Mouse (Mus musculus) cerebellum, adult 8-10 months (tissue): Measurements from ENCODE around the gene Men1.
"Not testable (repeated sequence)": the region's sequence is repeated elsewhere in the genome, so short reads cannot be mapped to it uniquely, and the experiment has no call there.

Source experiments
- DNase-seq: peaks from one replicate; pipeline ENCODE4 v3.0.0; 2022

Gene Men1

DNA sequence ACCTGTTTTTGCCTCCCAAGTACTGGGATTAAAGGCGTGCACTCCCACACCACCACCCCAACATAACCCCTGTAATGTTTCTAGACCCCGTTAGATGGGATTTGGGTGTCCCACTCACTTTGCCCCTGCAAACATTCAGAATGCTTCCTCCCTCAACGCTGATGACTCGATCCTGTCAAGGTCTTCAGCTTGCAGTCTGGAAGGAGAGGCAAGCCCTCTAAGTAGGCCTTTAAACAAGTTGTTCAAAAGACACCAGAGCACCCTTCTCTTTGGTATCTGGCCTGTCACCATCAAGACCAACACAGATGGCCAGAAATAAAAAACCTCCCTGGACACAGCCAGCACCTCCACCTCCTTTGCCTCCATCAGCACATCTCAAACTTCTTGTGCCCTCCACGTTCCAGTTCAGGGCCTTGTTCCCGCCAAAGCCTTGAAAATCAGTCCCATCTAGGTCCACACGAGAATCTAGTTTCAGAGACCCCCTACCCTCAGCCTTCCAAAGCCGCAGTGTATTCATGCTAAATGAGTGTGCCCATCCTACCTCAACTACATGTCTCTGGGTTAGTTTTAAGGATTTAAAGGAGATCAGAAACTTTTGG, 29.2 kb upstream of the Men1 start:
- DNase-seq, result no peak

DNA sequence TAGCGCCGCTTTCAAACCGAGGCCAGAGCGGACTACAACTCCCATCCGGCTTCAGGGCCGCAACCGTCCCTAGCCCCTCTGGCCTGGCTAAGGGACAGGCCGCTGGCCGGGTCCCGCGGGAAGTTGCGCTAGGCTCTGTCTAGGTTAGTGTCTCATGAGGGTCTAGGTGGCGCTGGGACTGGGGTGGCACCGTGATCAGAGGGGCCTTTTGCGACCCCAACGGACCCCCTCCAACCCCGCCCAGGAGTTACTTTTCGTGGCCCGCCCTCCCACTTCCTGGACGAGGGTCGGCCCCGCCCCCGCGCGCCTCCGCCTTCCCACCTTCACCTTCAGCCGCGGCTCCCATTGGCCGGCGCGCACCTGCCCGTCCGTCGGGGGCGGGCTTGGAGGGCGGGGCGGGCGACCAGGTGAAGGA, 28.6 kb upstream of the Men1 start, which contains the start of gene Cdc42bpg:
TSS of gene Cdc42bpg (plus strand) at position 320 of the 415 bp plus-strand sequence.
- peak; percentile 89 for DNase-seq

DNA sequence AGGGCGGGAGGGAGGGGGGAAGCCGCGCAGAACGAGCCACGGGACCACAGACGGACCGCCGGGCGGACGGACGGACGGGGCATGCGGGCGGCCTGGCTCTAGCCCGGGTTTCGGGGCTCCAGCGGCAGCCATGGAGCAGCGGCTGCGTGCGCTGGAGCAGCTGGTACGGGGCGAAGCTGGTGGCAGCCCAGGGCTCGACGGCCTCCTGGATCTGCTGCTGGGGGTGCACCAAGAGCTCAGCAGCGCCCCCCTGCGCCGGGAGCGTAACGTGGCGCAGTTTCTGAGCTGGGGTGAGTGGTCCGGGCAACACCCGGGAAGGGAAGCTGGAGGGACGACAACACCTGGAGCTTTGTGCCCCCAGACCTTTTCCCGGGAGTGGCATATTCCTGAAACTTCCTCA, 28.2 kb upstream of the Men1 start:
- DNase-seq, result peak; percentile 78

DNA sequence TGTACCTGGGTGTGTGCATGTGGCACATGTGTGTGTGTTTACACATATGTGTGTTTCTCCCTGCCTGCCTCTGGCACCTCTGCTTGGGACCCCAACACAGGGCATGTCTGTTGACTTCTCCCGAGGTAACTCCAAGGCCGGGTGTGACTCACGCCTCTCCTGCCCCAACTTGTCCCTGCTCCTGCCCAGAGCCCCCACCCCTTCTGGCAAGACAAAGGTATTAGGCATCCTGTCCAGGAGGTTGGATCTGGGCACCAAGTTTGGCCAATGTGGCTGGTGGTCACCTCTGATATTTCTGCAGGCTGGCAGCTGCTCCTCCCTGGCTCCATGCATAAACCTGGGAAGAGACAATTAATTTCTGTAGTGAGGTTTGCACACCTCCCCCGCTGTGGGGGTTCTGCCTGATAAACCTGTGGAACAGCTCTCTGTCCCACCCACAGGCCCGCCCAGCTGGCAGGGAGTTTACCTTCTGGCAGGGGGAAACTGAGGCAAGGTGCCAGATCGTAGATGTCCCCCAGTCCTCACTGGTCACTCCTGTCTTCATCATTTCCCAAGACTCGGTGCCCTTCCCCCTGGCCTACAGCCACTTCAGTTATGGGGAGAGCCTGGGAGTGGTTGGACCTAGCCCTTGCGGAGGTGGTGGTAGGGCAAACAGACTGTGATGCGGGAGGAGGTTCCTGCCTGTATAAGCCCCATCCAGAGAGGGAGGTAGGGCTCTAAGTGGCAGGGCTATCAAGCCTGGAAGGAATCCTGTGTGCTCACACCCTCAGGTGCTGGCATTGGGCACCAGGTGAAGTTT, 26.8 kb upstream of the Men1 start:
- DNase-seq, result no peak

GRCm38 (mm10) chr19:6310181-6310580, 24.6 kb upstream of the Men1 start:
- no peak for DNase-seq

DNA sequence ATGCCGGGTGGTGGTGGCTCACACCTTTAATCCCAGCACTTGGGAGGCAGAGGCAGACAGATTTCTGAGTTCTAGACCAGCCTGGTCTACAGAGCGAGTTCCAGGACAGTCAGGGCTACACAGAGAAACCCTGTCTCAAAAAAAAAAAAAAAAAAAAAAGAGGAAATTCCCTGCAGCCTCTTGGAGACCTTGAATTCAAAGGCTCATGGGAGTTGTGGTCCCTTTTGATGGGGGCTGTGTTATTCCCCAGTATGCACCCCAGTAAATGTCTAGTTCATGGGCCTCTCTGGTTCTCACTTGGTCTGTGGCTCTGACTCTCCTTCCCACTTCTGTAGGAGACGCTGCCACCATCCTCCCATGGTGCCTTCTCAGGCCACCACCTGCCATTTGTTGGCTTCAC, 23.0 kb upstream of the Men1 start:
- DNase-seq, result not testable (repeated sequence)

- no peak for DNase-seq
These were observed 21.0 kb upstream of the Men1 start for GRCm38 (mm10) chr19:6313796-6314195.

- no peak for DNase-seq
These were observed 20.3 kb upstream of the Men1 start for GRCm38 (mm10) chr19:6314513-6314912.

- DNase-seq, result peak; percentile 67
These were observed 19.2 kb upstream of the Men1 start for GRCm38 (mm10) chr19:6315573-6315972.

DNA sequence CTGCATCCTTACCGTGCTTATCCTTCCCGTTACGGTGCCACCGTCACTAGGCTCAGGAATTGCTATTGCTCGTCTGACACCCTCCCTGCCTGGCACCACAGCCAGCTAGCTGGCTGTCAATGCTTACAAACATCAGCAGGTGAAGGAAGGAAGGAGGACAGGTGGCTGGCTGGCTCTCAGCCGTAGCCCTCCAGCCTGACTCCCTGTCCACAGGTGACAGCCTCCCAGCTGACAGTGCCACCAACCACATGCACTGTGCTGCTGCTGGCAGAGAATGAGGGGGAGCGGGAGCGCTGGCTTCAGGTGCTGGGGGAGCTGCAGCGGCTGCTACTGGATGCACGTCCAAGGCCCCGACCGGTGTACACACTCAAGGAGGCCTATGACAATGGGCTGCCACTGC, 16.6 kb upstream of the Men1 start:
- no peak for DNase-seq

- DNase-seq, result no peak
These were observed 13.4 kb upstream of the Men1 start for GRCm38 (mm10) chr19:6321358-6321757.

GRCm38 (mm10) chr19:6321786-6322621, 12.8 kb upstream of the Men1 start:
- DNase-seq, result no peak

DNA sequence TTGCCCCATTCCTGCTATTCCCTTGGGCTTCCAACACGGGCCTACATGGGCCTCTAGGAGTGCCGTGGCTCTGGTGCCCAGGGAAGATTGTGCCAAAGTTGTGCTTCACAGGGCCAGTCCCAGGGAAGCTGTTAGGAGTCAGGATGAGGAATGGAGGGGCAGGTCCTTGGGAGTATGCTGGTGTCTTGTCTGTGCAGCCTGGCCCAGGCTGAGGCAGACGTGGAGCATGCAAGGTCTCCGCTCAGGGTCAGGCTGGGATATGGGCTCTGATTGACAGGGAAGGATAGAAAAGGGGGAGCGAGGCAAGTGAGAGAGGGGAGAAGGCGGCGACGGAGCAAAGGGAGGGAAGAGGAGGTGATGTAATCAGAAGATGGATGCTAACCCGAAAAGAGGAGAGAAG, 10.0 kb upstream of the Men1 start:
- no peak for DNase-seq

DNA sequence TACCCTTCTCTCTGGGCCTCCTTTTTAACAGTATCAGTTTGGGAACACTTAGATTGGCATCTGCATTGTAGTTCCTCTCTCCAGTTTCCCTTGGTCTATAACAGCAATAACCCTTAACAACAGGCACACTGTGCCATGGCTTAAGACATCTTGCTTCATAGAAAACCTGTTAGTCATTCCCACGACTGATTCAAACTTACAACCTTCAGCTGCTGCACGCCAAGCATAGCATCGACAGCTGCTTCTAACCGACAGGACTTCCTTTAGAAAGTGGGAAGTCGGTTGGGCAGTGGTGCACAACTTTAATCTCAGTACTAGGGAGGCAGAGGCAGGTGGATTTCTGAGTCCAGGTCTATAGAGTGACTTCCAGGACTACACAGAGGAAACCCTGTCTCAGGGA, 3.6 kb upstream of the Men1 start:
- no peak for DNase-seq

DNA sequence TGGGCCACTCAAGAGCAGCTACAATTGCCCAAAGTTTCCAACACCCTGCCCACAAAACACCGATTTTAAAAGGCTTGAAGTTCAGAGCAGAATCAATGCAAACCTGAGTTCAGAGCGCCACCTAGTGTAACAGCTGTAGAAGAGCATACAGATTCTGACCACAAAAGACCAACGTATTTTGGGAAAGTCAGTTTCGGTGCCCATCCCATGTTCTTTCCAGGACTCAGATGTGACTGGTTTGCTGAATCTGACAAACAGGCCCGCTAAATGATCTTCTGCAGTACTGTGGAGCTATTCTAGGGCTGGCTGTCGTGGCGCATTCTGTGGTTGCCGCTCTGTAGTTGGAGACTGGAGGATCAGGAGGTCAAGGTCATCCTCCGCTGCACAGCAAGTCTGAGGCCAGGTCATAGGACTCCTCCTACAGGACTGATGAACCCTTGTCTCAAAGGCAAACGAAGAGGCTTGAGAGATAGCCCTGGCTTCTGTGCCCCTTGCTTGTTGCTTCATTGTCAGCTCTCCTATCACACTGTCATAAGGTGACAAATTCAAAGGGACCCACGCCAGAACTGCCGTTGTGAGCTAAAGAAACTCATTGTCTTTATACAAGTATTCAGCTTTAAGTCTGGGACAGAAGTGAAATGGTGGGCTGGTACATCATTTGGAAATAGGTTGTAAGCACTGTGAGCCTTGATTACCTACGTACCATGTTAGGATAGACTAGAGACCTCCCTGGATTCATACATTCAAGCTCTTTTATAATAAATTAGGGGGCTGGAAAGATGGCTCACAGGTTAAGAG, 2.9 kb upstream of the Men1 start:
- DNase-seq, result peak; percentile 67

- no peak for DNase-seq
These were observed 801 bp upstream of the Men1 start for GRCm38 (mm10) chr19:6333761-6334595.

DNA sequence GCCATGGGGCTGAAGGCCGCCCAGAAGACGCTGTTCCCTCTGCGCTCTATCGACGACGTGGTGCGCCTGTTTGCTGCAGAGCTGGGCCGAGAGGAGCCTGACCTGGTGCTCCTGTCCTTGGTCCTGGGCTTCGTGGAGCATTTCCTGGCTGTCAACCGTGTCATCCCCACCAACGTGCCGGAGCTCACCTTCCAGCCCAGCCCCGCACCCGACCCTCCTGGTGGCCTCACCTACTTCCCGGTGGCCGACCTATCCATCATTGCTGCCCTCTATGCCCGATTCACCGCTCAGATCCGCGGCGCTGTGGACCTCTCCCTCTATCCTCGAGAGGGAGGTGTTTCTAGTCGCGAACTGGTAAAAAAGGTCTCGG, 664 bp downstream of the Men1 start:
- peak; percentile 50 for DNase-seq

DNA sequence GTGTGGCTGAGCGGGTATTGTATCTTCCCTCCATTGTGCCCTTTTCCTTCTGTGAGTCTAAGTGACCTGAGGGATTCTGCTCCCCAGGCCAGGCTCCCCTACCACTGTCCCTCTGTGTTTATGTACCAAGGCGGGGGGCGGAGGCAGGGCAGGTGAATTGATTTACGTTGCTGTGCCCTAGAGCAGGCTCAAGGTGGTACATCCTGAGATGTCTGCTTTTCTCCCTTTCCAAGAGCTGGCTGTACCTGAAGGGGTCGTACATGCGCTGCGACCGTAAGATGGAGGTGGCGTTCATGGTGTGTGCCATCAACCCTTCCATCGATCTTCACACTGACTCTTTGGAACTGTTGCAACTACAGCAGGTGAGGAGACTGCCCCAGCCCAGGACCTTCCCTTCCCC, 2.1 kb downstream of the Men1 start:
- DNase-seq, result no peak

- DNase-seq, result no peak
These were observed 3.4 kb downstream of the Men1 start for GRCm38 (mm10) chr19:6338171-6338570.

DNA sequence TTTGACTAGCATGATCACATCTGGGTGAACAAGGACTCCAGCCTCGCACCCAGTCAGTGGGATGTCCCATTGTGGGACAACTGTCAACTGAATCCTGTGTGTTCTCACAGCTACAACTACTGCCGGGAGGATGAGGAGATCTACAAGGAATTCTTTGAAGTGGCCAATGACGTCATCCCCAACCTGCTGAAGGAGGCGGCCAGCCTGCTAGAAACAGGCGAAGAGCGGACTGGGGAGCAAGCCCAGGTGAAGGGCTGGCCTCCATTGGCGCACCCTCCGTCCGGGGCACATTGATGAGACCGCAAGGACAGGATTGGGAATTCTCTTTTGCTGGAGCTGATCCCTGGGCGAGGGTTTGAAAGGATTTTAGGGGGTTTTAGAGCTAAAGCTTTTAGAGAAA, 3.9 kb downstream of the Men1 start:
- no peak for DNase-seq

- DNase-seq, result no peak
These were observed 4.4 kb downstream of the Men1 start for GRCm38 (mm10) chr19:6339191-6339590.
